Mouse (Mus musculus): Measurements from ENCODE around the gene Proca1. TPM values are rescaled to one million over a fixed set of nuclear protein-coding genes. Genes with fewer than 3 reads are reported as not detected.

Proca1 gene
- polyA plus RNA-seq (2014; fragmentation: Nextera tagmentation; extraction: Ambion mirVana), result 0.99 and 1.0 TPM in 2 replicates

DNA sequence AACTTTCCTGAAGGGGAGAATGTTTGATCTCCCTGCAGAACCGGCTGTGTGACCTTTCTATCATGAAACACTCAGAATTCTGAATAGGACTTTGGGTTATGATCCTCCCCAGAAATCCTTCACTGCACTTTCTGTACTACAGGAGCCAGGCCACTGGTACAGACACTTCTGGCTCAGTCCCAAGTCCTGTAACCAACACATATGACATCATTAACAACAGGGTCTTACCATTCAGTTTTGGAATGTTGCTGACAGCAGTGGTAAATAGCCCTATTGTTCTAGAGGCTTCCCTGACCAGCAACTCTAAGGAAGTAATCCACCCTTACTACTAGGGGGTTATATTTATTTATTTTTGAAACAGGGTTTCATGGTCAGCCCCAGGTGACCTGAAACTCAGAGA, at the start of gene Proca1:
Gene Proca1, plus strand, starts transcription at position 280 of the 400 bp plus-strand sequence.
- H3K4me3 ChIP-seq (ENCODE audit: low read depth, low read length), result no peak within 1 kb of the TSS
- H3K9me3 ChIP-seq (ENCODE audit: control insufficient read depth, low read length), result no peaks in the 10 kb centered on the region
- peaks cover 9% of the 10 kb centered on the region for H3K36me3 ChIP-seq (ENCODE audit: control insufficient read depth, insufficient read depth, low read length)
- no peak within 1 kb of the TSS; the same call in 1 of the 2 replicates for H3K9ac ChIP-seq (ENCODE audit: low read length)
- no peak within 1 kb of the TSS for H3K4me2 ChIP-seq
- H3K4me1 ChIP-seq (ENCODE audit: control insufficient read depth, insufficient read depth, low read length), result peaks cover 10% of the 10 kb centered on the region
- H3K27me3 ChIP-seq (ENCODE audit: control insufficient read depth, insufficient read depth, low read length), result no peaks in the 10 kb centered on the region
- no peak for DNase-seq (ENCODE audit: low spot score, missing footprints)
- no peak for ATAC-seq (ENCODE audit: low FRiP score)
- H3K27ac ChIP-seq (ENCODE audit: low read depth, low read length), result no peak within 1 kb of the TSS
- WGBS, result 77% methylated on average over 1 of the region's 1 CpGs

DNA sequence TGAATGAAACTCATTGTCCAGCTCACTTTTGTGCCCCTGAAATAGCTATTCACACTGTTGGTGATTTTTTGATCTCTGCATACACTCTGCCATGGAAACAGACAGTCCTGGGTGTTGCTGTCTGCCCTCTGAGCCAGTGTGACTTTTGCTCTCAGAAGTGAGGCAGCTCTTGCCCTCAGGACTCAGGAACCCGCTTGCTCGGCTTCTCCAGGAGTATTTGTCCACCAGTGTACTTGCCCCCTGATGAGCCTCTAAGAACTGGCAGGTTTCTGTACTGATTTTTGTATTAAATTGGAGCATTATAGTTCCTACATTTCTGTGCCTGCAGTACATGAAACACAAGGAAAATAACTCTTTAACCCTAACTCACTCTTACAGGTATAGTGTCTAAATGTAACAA, 49.7 kb upstream of the Proca1 start:
- no peak overlapping the region for H3K4me3 ChIP-seq (ENCODE audit: low read depth, low read length)
- 87% methylated on average over 2 of the region's 2 CpGs for WGBS
- H3K4me2 ChIP-seq, result no peak overlapping the region
- peaks cover 2% of the 10 kb centered on the region; the same call in 1 of the 2 replicates for H3K36me3 ChIP-seq (ENCODE audit: control insufficient read depth, insufficient read depth, low read length)
- no peak for DNase-seq (ENCODE audit: low spot score, missing footprints)
- no peaks in the 10 kb centered on the region for H3K4me1 ChIP-seq (ENCODE audit: control insufficient read depth, insufficient read depth, low read length)
- no peaks in the 10 kb centered on the region for H3K9me3 ChIP-seq (ENCODE audit: control insufficient read depth, low read length)
- no peak for ATAC-seq (ENCODE audit: low FRiP score)
- no peak overlapping the region for H3K9ac ChIP-seq (ENCODE audit: low read length)
- H3K27me3 ChIP-seq (ENCODE audit: control insufficient read depth, insufficient read depth, low read length), result no peaks in the 10 kb centered on the region
- no peak overlapping the region for H3K27ac ChIP-seq (ENCODE audit: low read depth, low read length)

DNA sequence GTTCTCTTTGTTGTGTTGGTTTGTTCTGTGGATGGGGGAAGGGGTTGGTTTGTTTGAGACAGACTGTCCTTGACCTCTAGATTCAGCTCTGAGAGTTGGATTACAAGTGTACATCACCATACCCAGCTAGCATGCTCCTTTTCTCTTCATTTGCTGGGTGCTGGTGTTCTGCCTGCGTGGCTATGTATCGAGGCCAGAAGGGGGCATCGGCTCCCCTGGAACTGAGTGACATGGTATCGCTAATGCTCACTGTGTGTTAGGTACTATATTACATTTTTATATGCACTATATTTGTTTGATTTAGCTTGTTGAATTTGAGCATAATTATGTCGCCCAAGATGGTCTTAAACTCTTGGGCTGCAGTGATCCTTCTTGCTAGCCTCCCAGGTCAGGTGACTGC, 47.0 kb upstream of the Proca1 start:
- H3K9me3 ChIP-seq (ENCODE audit: control insufficient read depth, low read length), result no peaks in the 10 kb centered on the region
- ATAC-seq (ENCODE audit: low FRiP score) (no peak), DNase-seq (ENCODE audit: low spot score, missing footprints) (no peak)
- H3K36me3 ChIP-seq (ENCODE audit: control insufficient read depth, insufficient read depth, low read length), result peaks cover 7% of the 10 kb centered on the region
- WGBS, result 87% methylated on average over 5 of the region's 5 CpGs
- no peak overlapping the region for H3K9ac ChIP-seq (ENCODE audit: low read length)
- no peak overlapping the region for H3K27ac ChIP-seq (ENCODE audit: low read depth, low read length)
- H3K4me1 ChIP-seq (ENCODE audit: control insufficient read depth, insufficient read depth, low read length), result no peaks in the 10 kb centered on the region
- H3K27me3 ChIP-seq (ENCODE audit: control insufficient read depth, insufficient read depth, low read length), result no peaks in the 10 kb centered on the region
- no peak overlapping the region for H3K4me3 ChIP-seq (ENCODE audit: low read depth, low read length)
- no peak overlapping the region for H3K4me2 ChIP-seq

DNA sequence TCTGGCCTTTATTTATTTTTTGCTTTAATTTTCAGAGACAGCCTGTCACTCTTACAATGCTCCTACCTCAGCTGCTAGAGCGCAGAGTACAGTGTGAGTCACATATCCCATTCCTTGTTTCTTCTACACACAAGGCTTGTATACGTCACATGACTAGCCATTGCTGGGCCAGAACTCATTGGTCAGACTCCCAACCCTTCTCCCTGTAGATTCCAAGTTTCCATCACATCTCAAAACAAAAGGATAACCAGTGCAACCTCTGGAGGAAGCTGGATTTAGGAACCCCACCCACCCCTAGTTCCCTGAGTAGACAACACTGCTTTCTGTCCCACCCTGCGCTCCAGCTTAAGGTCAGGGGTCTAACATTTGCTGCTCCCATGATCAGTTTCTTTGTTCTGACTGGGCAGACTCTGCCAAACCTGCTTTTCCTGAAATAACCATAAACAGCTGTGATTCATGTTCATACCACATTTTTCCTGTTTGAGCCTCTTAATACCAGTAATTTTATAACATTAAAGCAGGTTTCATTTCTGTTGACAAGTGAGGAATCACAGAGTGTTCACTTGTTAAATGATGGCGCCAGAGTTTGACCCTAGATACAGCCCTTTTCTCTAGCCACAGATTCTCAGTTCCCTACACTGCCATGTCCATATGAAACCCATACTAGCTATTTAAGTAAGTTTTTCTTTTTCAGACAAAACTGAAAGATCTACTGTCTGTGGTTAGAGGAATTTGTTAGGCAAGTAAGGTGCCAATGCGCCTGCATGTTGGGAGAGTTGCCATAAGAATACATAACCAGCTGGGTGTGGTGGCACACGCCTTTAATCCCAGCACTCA, 46.3 kb upstream of the Proca1 start:
- Histone ChIP-seq H3K4me2 (no peak overlapping the region), H3K36me3 (ENCODE audit: control insufficient read depth, insufficient read depth, low read length) (peaks cover 7% of the 10 kb centered on the region), H3K9me3 (ENCODE audit: control insufficient read depth, low read length) (no peaks in the 10 kb centered on the region), H3K27ac (ENCODE audit: low read depth, low read length) (no peak overlapping the region), H3K4me1 (ENCODE audit: control insufficient read depth, insufficient read depth, low read length) (no peaks in the 10 kb centered on the region), H3K27me3 (ENCODE audit: control insufficient read depth, insufficient read depth, low read length) (no peaks in the 10 kb centered on the region), H3K9ac (ENCODE audit: low read length) (no peak overlapping the region), H3K4me3 (ENCODE audit: low read depth, low read length) (no peak overlapping the region)
- 94% methylated on average over 6 of the region's 6 CpGs for WGBS
- no peak for ATAC-seq (ENCODE audit: low FRiP score)
- DNase-seq (ENCODE audit: low spot score, missing footprints), result no peak

DNA sequence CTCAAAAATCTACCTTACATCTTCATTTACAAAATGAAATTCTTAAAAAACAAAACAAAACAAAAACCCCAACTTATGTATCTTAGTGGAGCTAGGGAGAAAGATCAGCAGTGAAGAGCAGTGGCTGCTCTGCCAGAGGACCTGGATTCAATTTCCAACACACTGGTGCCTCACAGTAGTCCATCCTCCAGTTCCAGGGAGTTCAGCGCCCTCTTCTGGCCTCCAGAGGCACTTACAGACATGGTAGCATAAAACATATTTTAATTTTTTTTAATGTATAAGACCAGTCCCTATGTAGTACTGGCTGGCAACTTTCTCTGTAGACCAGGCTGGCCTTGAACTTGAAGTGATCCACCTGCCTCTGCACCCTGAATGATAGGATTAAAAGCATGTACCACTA, 42.0 kb upstream of the Proca1 start:
- 41% methylated on average over 1 of the region's 1 CpGs for WGBS
- Histone ChIP-seq H3K9me3 (ENCODE audit: control insufficient read depth, low read length) (no peaks in the 10 kb centered on the region), H3K4me1 (ENCODE audit: control insufficient read depth, insufficient read depth, low read length) (no peaks in the 10 kb centered on the region), H3K4me2 (no peak overlapping the region), H3K4me3 (ENCODE audit: low read depth, low read length) (no peak overlapping the region), H3K9ac (ENCODE audit: low read length) (no peak overlapping the region), H3K27ac (ENCODE audit: low read depth, low read length) (no peak overlapping the region), H3K36me3 (ENCODE audit: control insufficient read depth, insufficient read depth, low read length) (peaks cover 14% of the 10 kb centered on the region), H3K27me3 (ENCODE audit: control insufficient read depth, insufficient read depth, low read length) (no peaks in the 10 kb centered on the region)
- DNase-seq (ENCODE audit: low spot score, missing footprints), result no peak
- no peak for ATAC-seq (ENCODE audit: low FRiP score)

DNA sequence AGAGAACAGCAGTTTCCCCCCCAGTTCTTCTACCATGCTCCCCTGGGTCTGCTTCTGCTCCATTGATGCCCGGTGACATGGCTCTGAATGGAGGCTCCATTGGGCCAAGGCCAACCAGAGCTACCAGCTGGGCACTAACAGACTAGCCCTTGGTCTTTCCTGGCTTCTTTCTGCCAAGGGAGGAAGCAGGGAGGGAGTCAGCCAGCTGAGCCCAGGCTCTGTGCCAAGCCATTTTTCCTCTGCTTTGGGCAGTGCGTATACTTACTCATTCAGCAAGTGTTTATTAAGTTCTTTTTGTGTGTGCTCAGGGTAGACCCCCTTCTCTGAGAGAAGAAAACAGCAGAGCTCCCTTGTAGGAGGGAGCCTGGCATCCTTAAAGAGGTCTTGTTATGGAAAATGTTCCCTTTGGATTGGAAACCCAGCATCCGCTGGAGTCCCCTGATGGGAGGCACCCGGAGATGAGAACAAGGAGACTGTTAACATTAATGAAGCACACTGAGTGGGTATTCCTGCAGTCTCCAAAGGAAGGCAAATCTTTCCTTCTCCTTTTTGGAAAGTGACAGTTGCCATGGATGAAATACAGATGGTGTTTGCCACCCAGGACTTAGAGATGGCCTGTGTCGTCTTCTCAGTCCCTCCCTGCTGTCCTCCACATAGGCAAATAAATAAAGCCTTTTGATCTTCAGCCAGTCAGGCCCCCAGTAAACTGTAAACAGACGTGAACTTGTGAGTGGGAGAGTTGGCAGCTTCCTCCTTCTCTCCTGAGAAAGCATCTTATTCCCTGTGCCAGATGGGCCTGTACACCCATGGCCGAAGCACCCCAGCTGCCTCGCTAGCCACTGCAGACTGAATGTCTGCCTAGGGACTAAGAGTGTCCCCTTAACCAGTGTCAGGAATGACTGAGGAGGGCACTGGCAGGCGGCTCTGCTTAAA, 40.6 kb upstream of the Proca1 start:
- ATAC-seq (ENCODE audit: low FRiP score) (no peak), DNase-seq (ENCODE audit: low spot score, missing footprints) (no peak)
- H3K4me2 ChIP-seq, result no peak overlapping the region
- no peaks in the 10 kb centered on the region for H3K4me1 ChIP-seq (ENCODE audit: control insufficient read depth, insufficient read depth, low read length)
- no peaks in the 10 kb centered on the region for H3K27me3 ChIP-seq (ENCODE audit: control insufficient read depth, insufficient read depth, low read length)
- no peak overlapping the region for H3K9ac ChIP-seq (ENCODE audit: low read length)
- H3K36me3 ChIP-seq (ENCODE audit: control insufficient read depth, insufficient read depth, low read length), result peaks cover 12% of the 10 kb centered on the region; the same call in 1 of the 2 replicates
- 79% methylated on average over 9 of the region's 9 CpGs for WGBS
- no peaks in the 10 kb centered on the region for H3K9me3 ChIP-seq (ENCODE audit: control insufficient read depth, low read length)
- H3K27ac ChIP-seq (ENCODE audit: low read depth, low read length), result no peak overlapping the region
- H3K4me3 ChIP-seq (ENCODE audit: low read depth, low read length), result no peak overlapping the region

DNA sequence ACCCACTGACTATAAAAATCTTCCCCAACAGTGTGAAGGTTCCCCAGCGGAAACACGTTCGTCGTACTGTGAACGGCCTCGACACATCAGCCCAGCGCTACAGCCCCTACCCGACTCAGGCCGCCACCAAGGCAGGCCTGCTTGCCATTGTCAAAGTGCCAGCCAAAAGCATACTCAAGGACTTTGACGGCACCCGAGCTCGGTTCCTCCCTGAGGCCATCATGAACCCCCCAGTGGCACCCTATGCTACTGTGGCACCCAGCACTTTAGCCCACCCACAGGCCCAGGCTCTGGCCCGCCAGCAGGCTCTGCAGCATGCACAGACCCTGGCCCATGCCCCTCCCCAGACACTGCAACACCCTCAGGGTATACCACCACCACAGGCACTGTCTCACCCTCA, 39.4 kb upstream of the Proca1 start:
- DNase-seq (ENCODE audit: low spot score, missing footprints), result no peak

DNA sequence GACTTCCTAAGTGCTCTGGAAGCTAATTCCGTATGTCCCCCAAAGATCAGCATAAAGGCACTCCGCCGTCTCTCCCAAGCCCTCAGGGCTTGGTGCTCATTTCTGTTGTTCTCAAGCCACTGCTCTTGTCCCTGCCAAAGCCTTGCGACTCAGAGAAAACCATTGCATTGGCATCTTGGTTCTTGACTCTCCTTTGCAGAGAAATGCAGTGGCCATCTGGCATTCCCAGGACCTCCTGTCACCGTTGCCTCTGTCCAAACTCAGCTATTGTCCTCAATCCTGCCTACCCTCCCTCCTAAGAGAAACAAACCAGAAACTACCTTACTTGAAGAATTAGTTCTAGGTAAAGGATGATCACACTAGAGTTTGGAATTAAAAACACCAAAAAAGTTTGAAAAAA, 37.5 kb upstream of the Proca1 start:
- Histone ChIP-seq H3K27me3 (ENCODE audit: control insufficient read depth, insufficient read depth, low read length) (no peaks in the 10 kb centered on the region), H3K4me1 (ENCODE audit: control insufficient read depth, insufficient read depth, low read length) (no peaks in the 10 kb centered on the region), H3K9ac (ENCODE audit: low read length) (no peak overlapping the region), H3K4me2 (no peak overlapping the region), H3K4me3 (ENCODE audit: low read depth, low read length) (no peak overlapping the region), H3K36me3 (ENCODE audit: control insufficient read depth, insufficient read depth, low read length) (peaks cover 26% of the 10 kb centered on the region), H3K27ac (ENCODE audit: low read depth, low read length) (no peak overlapping the region), H3K9me3 (ENCODE audit: control insufficient read depth, low read length) (no peaks in the 10 kb centered on the region)
- ATAC-seq (ENCODE audit: low FRiP score), result no peak
- WGBS, result 87% methylated on average over 5 of the region's 5 CpGs
- no peak for DNase-seq (ENCODE audit: low spot score, missing footprints)

More for the DNA sequence above, 39.4 kb upstream of the Proca1 start:
- no peak overlapping the region for H3K4me2 ChIP-seq
- no peaks in the 10 kb centered on the region for H3K9me3 ChIP-seq (ENCODE audit: control insufficient read depth, low read length)
- no peak overlapping the region for H3K4me3 ChIP-seq (ENCODE audit: low read depth, low read length)
- no peak overlapping the region for H3K9ac ChIP-seq (ENCODE audit: low read length)
- no peak overlapping the region for H3K27ac ChIP-seq (ENCODE audit: low read depth, low read length)
- H3K36me3 ChIP-seq (ENCODE audit: control insufficient read depth, insufficient read depth, low read length), result peaks cover 22% of the 10 kb centered on the region; the same call in 1 of the 2 replicates
- no peaks in the 10 kb centered on the region for H3K27me3 ChIP-seq (ENCODE audit: control insufficient read depth, insufficient read depth, low read length)
- 0 out of 2 replicates have a peak, but pooled peaks have one; percentile 22 for ATAC-seq (ENCODE audit: low FRiP score)
- WGBS, result 92% methylated on average over 13 of the region's 13 CpGs
- H3K4me1 ChIP-seq (ENCODE audit: control insufficient read depth, insufficient read depth, low read length), result no peaks in the 10 kb centered on the region

All from midbrain, embryonic 11.5 days (tissue).